Mouse (Mus musculus) lung, embryonic 14.5 days (tissue): ENCODE measurements around the gene Iars2. TPM values are rescaled to one million over a fixed set of nuclear protein-coding genes. Genes with fewer than 3 reads are reported as not detected.

Experiments used
- ATAC-seq: fragments of 200-750 bp; cut with Nextera tagmentation; 2 replicates; pipeline ENCODE4 v1.8.0; 2017; ENCODE audit warnings: mild to moderate bottlenecking, moderate TSS enrichment, moderate library complexity; ENCODE audit not compliant: insufficient read depth
- DNase-seq: peaks from one replicate; pipeline ENCODE4 v3.0.0-alpha.2; 2015
- H3K27ac ChIP-seq: fragments of 300-500 bp; sonication (generic); 2 replicates; pipeline ENCODE4 v1.5.1; 2014; ENCODE audit warnings: low read depth, mild to moderate bottlenecking, moderate library complexity
- H3K27me3 ChIP-seq: fragments of 300-500 bp; sonication (generic); 2 replicates; pipeline ENCODE4 v1.6.1; 2014; ENCODE audit warnings: low read length, control low read depth; ENCODE audit not compliant: insufficient read depth
- H3K36me3 ChIP-seq: fragments of 300-500 bp; sonication (generic); 2 replicates; pipeline ENCODE4 v1.6.1; 2014; ENCODE audit warnings: control low read depth; ENCODE audit not compliant: insufficient read depth
- H3K4me1 ChIP-seq: fragments of 300-500 bp; sonication (generic); 2 replicates; pipeline ENCODE4 v1.6.1; 2014; ENCODE audit warnings: antibody characterized with exemption, control low read depth; ENCODE audit not compliant: insufficient read depth
- H3K4me2 ChIP-seq: fragments of 300-500 bp; sonication (generic); 2 replicates; pipeline ENCODE4 v1.6.1; 2014; ENCODE audit warnings: mild to moderate bottlenecking
- H3K4me3 ChIP-seq: fragments of 300-500 bp; sonication (generic); 2 replicates; pipeline ENCODE4 v1.5.1; 2014; ENCODE audit warnings: low read depth, low read length
- H3K9ac ChIP-seq: fragments of 300-500 bp; sonication (generic); 2 replicates; pipeline ENCODE4 v1.6.1; 2014
- H3K9me3 ChIP-seq: fragments of 300-500 bp; sonication (generic); 2 replicates; pipeline ENCODE4 v1.6.1; 2016; ENCODE audit warnings: low read depth, low read length, control low read depth
- CTCF ChIP-seq: IDR thresholded peaks from 2 replicates; pipeline ENCODE4 v1.5.1; 2016; ENCODE audit warnings: antibody characterized with exemption, low read depth
- WGBS: fragments of 180-500 bp; shearing (Covaris S2); extraction: QIAGEN DNeasy Blood & Tissue Kit; methylation state at CpG from one replicate; pipeline ENCODE4 v1.1.7; 2014; 5-methylcytosine and 5-hydroxymethylcytosine counted together
- microRNA counts: library from miRNA; unstranded; fragments of <30 nt; microRNA quantifications from one replicate; lab custom pipeline; 2016
- microRNA-seq: library from miRNA; unstranded; fragments of <30 nt; microRNA quantifications from one replicate; pipeline ENCODE4, GENCODE M21; 2016; ENCODE audit warnings: borderline number of aligned reads
- polyA plus RNA-seq: library from polyadenylated mRNA; unstranded; fragments of >200 nt; fragmentation: Nextera tagmentation; extraction: Ambion mirVana; gene quantifications from 2 replicates; pipeline ENCODE4 v1.2.1, GENCODE M21; 2014

The Iars2 gene
- polyA plus RNA-seq, 1 experiment from 2014 or later, result 33.5 TPM

DNA sequence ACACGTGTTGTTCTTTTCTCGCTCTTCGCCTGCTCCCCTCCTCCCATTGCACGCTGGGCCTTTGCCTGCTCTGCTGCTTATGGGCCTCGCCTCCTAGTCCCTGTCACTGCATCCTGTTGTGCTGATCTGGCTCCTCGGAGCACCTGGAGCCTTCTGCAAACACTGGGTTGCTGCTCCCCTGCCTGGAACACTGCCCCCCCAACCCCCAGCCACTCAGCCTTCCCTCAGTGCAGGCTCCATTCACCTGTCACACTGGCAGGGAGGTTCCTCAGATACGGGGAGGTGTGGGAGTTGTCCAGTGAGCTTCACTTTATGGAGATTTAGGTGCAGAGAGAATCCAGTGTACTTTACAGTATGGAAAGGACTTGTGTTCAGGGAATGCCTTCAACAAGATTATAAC is 83.7 kb downstream of the Iars2 start:
- TF ChIP-seq CTCF, result no peak
- Histone ChIP-seq H3K27me3 (no peaks in the 10 kb centered on the region), H3K4me1 (no peaks in the 10 kb centered on the region), H3K9ac (no peak overlapping the region), H3K36me3 (peaks cover 58% of the 10 kb centered on the region), H3K27ac (no peak overlapping the region), H3K4me3 (no peak overlapping the region), H3K4me2 (no peak overlapping the region), H3K9me3 (no peaks in the 10 kb centered on the region)
- WGBS, result 67% methylated on average over 7 of the region's 7 CpGs
- DNase-seq, result no peak
- no peak for ATAC-seq

DNA sequence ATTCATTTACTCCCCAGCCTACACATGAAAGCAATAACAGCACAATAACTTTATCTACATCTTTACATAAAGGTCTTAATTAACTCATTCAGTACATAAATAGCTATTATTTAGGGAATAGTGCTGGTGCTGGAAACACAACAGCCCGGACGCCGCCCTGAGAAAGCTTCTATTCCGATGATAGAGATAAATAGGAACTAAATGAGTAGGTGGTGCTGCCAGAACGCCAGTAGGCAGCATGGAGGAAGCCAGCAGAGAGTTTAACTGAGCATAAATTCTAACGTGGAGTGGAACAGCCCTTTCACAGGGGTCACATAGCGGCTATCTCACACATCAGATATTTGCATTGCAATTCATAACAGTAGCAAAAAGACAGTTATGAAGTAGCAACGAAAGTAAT is 86.2 kb downstream of the Iars2 start:
- H3K4me3 ChIP-seq, result no peak overlapping the region
- ATAC-seq, result no peak
- H3K9me3 ChIP-seq, result no peaks in the 10 kb centered on the region
- H3K27me3 ChIP-seq, result no peaks in the 10 kb centered on the region
- no peak for DNase-seq
- TF ChIP-seq CTCF, result no peak
- 82% methylated on average over 8 of the region's 8 CpGs for WGBS
- H3K9ac ChIP-seq, result no peak overlapping the region
- peaks cover 64% of the 10 kb centered on the region for H3K36me3 ChIP-seq
- H3K4me2 ChIP-seq, result no peak overlapping the region
- no peak overlapping the region for H3K27ac ChIP-seq
- H3K4me1 ChIP-seq, result no peaks in the 10 kb centered on the region

DNA sequence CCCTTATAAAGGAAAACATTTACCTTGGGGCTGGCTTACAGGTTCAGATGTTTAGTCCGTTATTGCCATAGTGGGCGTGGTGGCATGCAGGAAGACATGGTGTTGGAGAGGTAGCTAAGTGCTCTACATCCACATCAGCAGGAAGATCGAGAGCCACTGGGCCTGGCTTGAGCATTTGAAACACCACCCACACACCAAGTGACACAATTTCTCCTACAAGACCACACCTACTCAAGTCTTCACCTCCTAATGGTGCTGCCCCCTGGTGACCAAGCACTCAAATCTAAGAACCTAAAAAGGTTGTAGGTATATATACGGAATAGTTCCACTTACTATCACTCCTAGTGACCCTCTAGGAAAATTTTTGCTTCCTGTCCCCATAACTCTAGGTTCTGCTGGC is 92.7 kb downstream of the Iars2 start:
- TF ChIP-seq CTCF, result peak; percentile 32; the same call in 1 of the 2 replicates
- Histone ChIP-seq H3K9ac (no peak overlapping the region), H3K27me3 (no peaks in the 10 kb centered on the region), H3K4me3 (no peak overlapping the region), H3K36me3 (peaks cover 54% of the 10 kb centered on the region), H3K4me1 (no peaks in the 10 kb centered on the region), H3K4me2 (no peak overlapping the region), H3K9me3 (no peaks in the 10 kb centered on the region), H3K27ac (no peak overlapping the region)
- DNase-seq (peak; percentile 26), ATAC-seq (no peak)
- WGBS, result 79% methylated on average over 4 of the region's 4 CpGs

DNA sequence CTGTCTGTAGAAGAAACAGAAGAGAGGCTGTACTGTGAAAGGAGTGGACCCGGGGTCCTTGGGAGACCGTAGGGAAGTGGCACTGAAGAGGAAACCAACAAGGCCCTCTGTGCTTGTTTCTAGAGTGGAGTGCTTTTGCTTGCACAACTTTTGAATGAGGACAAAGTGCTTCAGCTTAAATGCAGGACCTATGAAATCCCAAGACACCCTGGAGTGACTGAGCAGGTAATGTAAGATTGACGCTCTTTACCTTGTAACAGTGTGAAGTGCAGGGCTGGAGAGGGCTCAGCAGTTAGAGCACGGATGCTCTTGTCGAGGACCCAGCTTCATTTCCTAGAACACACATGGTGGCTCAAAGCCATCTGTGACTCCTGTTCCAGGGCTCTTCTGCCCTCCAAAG is 93.4 kb downstream of the Iars2 start:
- WGBS, result 82% methylated on average over 5 of the region's 5 CpGs
- Histone ChIP-seq H3K4me1 (no peaks in the 10 kb centered on the region), H3K27ac (no peak overlapping the region), H3K4me3 (no peak overlapping the region), H3K9ac (no peak overlapping the region), H3K4me2 (no peak overlapping the region), H3K36me3 (peaks cover 47% of the 10 kb centered on the region), H3K27me3 (no peaks in the 10 kb centered on the region), H3K9me3 (no peaks in the 10 kb centered on the region)
- TF ChIP-seq CTCF, result no peak
- ATAC-seq (no peak), DNase-seq (no peak)

MicroRNA genes within 50 kb of the gene (microRNA counts, 519-probe panel; counts per million panel counts)
- microRNA mmu-miR-194 (lab: Ali Mortazavi, UCI) (1,478 counts per million, percentile 9 among the panel's probes with 10 or more counts), microRNA mmu-miR-664 (lab: Ali Mortazavi, UCI) (2,300 counts per million, percentile 36 among the panel's probes with 10 or more counts)

Small RNA genes lying within 50 kb of the gene (microRNA-seq; reads per million reads assigned to microRNA genes)
- gene Mir194-1, result 0.71 reads per million
- gene Mir215, result 1.9 reads per million
- 11.6 reads per million, percentile 25 among the genes with 10 or more reads in this experiment for gene Mir664

Other genes starting within 250 kb of the Iars2 start
- gene Rab3gap2, start 125.3 kb downstream of the Iars2 start, polyA plus RNA-seq, result 21.9 and 22.0 TPM in 2 replicates
- 22.8 and 24.3 TPM in 2 replicates for gene Bpnt1, start 2.8 kb upstream of the Iars2 start, polyA plus RNA-seq
- 146 and 147 TPM in 2 replicates for gene Eprs, start 33.6 kb upstream of the Iars2 start, polyA plus RNA-seq
- 0.09 TPM in 1 of 2 replicates, not detected in the other for gene Slc30a10, start 125.5 kb upstream of the Iars2 start, polyA plus RNA-seq